Mouse (Mus musculus) intestine, embryonic 15.5 days (tissue): ENCODE data around the gene Rad18. TPM values are rescaled to one million over a fixed set of nuclear protein-coding genes. Genes with fewer than 3 reads are reported as not detected.

ENCODE experiments used
- ATAC-seq: fragments of 200-750 bp; cut with Nextera tagmentation; 2 replicates; pipeline ENCODE4 v1.8.0; 2017; ENCODE audit warnings: moderate TSS enrichment, moderate library complexity
- H3K27ac ChIP-seq: fragments of 300-500 bp; sonication (generic); 2 replicates; pipeline ENCODE4 v1.5.1; 2015; ENCODE audit warnings: mild to moderate bottlenecking, inconsistent platforms
- H3K27me3 ChIP-seq: fragments of 300-500 bp; sonication (generic); replicated peaks from 2 replicates; pipeline ENCODE4 v1.6.1; 2015; ENCODE audit warnings: inconsistent platforms
- H3K36me3 ChIP-seq: fragments of 300-500 bp; sonication (generic); 2 replicates; pipeline ENCODE4 v1.6.1; 2015; ENCODE audit warnings: inconsistent platforms
- H3K4me1 ChIP-seq: fragments of 300-500 bp; sonication (generic); replicated peaks from 2 replicates; pipeline ENCODE4 v1.6.1; 2015; ENCODE audit warnings: inconsistent platforms
- H3K4me2 ChIP-seq: fragments of 300-500 bp; sonication (generic); replicated peaks from 2 replicates; pipeline ENCODE4 v1.6.1; 2015; ENCODE audit warnings: mild to moderate bottlenecking, inconsistent platforms
- H3K4me3 ChIP-seq: fragments of 300-500 bp; sonication (generic); replicated peaks from 2 replicates; pipeline ENCODE4 v1.5.1; 2015; ENCODE audit warnings: inconsistent platforms
- H3K9ac ChIP-seq: fragments of 300-500 bp; sonication (generic); 2 replicates; pipeline ENCODE4 v1.6.1; 2015; ENCODE audit warnings: inconsistent platforms
- H3K9me3 ChIP-seq: fragments of 300-500 bp; sonication (generic); 2 replicates; pipeline ENCODE4 v1.6.1; 2016; ENCODE audit warnings: inconsistent platforms
- WGBS: fragments of 180-500 bp; shearing (Covaris S2); methylation state at CpG from one replicate; pipeline ENCODE4 v1.1.7; 2015; 5-methylcytosine and 5-hydroxymethylcytosine counted together
- polyA plus RNA-seq: library from polyadenylated mRNA; unstranded; fragments of >200 nt; fragmentation: Nextera tagmentation; extraction: Ambion mirVana; gene quantifications from 2 replicates; pipeline ENCODE4 v1.2.1, GENCODE M21; 2015

Gene Rad18
- polyA plus RNA-seq, 1 experiment from 2014 or later, result 34.4 TPM

GRCm38 (mm10) chr6:112630291-112630690 is 66.2 kb downstream of the Rad18 start:
- WGBS, result 95% methylated on average over 4 of the region's 4 CpGs
- no peak overlapping the region for H3K4me2 ChIP-seq
- no peaks in the 10 kb centered on the region for H3K4me1 ChIP-seq
- no peak overlapping the region for H3K27ac ChIP-seq
- H3K36me3 ChIP-seq, result no peaks in the 10 kb centered on the region
- H3K27me3 ChIP-seq, result no peaks in the 10 kb centered on the region
- no peaks in the 10 kb centered on the region for H3K9me3 ChIP-seq
- no peak overlapping the region for H3K4me3 ChIP-seq
- no peak overlapping the region for H3K9ac ChIP-seq
- ATAC-seq, result no peak

DNA sequence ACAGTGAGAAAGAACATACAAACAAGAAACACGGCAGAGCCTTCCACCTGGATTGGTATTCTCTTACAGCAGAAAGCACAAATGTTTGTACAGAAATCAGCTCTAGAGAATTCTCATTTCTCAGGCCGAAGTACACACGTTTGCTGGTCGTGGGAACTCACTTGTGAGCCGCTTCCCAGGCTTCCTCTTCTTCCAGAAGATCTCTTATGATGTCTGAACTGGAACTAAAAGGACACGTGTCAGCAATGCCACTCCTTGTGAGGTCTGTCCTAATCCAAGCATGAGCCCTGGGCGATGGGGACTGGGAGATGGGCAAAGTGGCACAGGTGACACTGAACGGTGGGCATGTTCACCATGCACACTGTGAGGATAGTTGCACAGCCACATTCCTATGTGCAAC is 68.2 kb downstream of the Rad18 start:
- Histone ChIP-seq H3K27me3 (no peaks in the 10 kb centered on the region), H3K4me1 (no peaks in the 10 kb centered on the region), H3K9ac (no peak overlapping the region), H3K4me2 (no peak overlapping the region), H3K27ac (no peak overlapping the region), H3K9me3 (no peaks in the 10 kb centered on the region), H3K36me3 (no peaks in the 10 kb centered on the region), H3K4me3 (no peak overlapping the region)
- WGBS, result 92% methylated on average over 8 of the region's 8 CpGs
- ATAC-seq, result no peak

- ATAC-seq, result no peak
- Histone ChIP-seq H3K27me3 (no peaks in the 10 kb centered on the region), H3K9me3 (no peaks in the 10 kb centered on the region), H3K9ac (no peak overlapping the region), H3K36me3 (no peaks in the 10 kb centered on the region; the same call in 1 of the 2 replicates), H3K4me3 (no peak overlapping the region), H3K4me1 (no peaks in the 10 kb centered on the region), H3K4me2 (no peak overlapping the region), H3K27ac (no peak overlapping the region)
- WGBS, result 86% methylated on average over 4 of the region's 4 CpGs
These were observed 74.2 kb downstream of the Rad18 start for GRCm38 (mm10) chr6:112622321-112622720.

DNA sequence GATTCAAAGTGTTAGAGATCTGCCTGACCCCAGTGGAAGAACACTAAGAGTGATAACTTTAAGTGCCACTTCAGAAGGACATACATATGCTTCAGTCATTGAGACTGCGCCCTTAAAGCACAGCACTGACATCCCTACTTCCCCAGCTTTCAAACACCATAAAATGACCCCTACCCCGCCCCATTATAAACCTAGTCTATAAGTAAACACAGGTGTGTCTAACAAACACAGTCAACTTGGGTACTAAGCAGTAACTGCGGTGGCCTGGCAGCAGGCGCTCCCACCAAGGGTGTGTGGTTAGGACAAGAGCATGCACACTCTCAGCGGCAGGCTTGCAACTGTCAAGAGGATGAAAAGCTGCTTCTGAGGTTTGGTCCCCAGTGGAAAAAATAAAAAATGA is 76.5 kb downstream of the Rad18 start:
- no peak overlapping the region for H3K4me2 ChIP-seq
- peak; percentile 79 for ATAC-seq
- WGBS, result 55% methylated on average over 5 of the region's 5 CpGs
- H3K27ac ChIP-seq, result no peak overlapping the region
- H3K9me3 ChIP-seq, result no peaks in the 10 kb centered on the region
- H3K9ac ChIP-seq, result no peak overlapping the region
- no peaks in the 10 kb centered on the region for H3K27me3 ChIP-seq
- no peak overlapping the region for H3K4me3 ChIP-seq
- H3K36me3 ChIP-seq, result no peaks in the 10 kb centered on the region; the same call in 1 of the 2 replicates
- H3K4me1 ChIP-seq, result no peaks in the 10 kb centered on the region

DNA sequence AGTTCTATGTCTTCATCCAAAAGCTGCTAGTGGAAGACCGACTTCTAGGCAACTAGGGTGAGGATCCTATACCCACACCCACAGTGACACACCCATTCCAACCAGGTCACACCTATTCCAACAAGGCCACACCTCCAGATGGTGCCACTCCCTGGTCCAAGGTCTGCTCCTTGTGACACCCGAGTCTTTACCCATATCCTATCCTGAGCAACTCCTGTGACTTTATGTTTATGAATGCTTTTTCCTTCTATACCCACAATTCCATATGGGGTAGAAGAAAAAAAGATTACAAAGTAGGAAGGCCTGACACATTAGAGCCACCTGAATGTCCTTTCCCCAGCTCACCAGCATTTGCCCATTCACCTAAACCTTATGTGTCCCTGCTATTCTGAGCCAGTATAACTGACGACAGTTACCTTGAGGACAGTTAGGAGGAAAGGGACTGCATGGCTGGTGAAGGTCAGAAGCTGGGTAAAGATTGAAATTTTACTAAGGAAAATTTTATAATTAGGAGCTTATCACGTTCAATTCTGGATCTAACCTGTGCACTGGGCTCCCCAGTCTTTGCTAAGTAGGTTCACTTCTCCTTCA is 78.7 kb downstream of the Rad18 start:
- no peak overlapping the region for H3K27ac ChIP-seq
- H3K36me3 ChIP-seq, result no peaks in the 10 kb centered on the region; the same call in 1 of the 2 replicates
- ATAC-seq, result peak; percentile 83
- H3K27me3 ChIP-seq, result no peaks in the 10 kb centered on the region
- 83% methylated on average over 4 of the region's 4 CpGs for WGBS
- no peaks in the 10 kb centered on the region for H3K9me3 ChIP-seq
- no peaks in the 10 kb centered on the region for H3K4me1 ChIP-seq
- H3K4me2 ChIP-seq, result no peak overlapping the region
- H3K4me3 ChIP-seq, result no peak overlapping the region
- H3K9ac ChIP-seq, result no peak overlapping the region

DNA sequence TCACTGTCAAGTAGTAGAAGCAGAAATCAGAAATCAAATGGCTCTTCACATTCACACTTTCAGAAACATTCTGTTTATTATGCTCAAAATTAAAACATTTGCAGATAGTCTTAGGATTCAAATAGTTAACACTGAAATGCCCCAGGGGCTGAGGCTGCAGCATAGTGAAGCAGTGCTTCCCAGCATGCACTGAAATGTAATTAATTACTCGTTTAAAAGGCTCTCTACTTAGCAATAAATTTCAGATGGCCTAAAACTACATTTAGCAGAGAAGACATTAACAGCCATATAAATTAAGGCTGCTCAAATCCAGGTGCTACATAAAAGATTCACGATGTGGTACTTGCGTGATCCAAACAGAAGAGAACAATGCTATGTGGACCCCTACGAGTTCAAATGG is 87.5 kb downstream of the Rad18 start:
- no peak overlapping the region for H3K27ac ChIP-seq
- H3K4me2 ChIP-seq, result no peak overlapping the region
- H3K4me3 ChIP-seq, result no peak overlapping the region
- no peaks in the 10 kb centered on the region for H3K27me3 ChIP-seq
- no peak overlapping the region for H3K9ac ChIP-seq
- 58% methylated on average over 4 of the region's 4 CpGs for WGBS
- no peaks in the 10 kb centered on the region for H3K36me3 ChIP-seq
- no peaks in the 10 kb centered on the region for H3K4me1 ChIP-seq
- ATAC-seq, result no peak
- no peaks in the 10 kb centered on the region for H3K9me3 ChIP-seq

GRCm38 (mm10) chr6:112603866-112604265 is 92.6 kb downstream of the Rad18 start:
- H3K27ac ChIP-seq, result no peak overlapping the region
- H3K27me3 ChIP-seq, result no peaks in the 10 kb centered on the region
- no peak overlapping the region for H3K9ac ChIP-seq
- no peak for ATAC-seq
- H3K9me3 ChIP-seq, result no peaks in the 10 kb centered on the region
- no peaks in the 10 kb centered on the region for H3K36me3 ChIP-seq
- H3K4me1 ChIP-seq, result no peaks in the 10 kb centered on the region
- no peak overlapping the region for H3K4me2 ChIP-seq
- no peak overlapping the region for H3K4me3 ChIP-seq

- 88% methylated on average over 7 of the region's 7 CpGs for WGBS
- H3K9ac ChIP-seq, result no peak overlapping the region
- no peak overlapping the region for H3K4me2 ChIP-seq
- no peak overlapping the region for H3K27ac ChIP-seq
- H3K36me3 ChIP-seq, result no peaks in the 10 kb centered on the region
- ATAC-seq, result no peak
- no peaks in the 10 kb centered on the region for H3K27me3 ChIP-seq
- no peaks in the 10 kb centered on the region for H3K9me3 ChIP-seq
- no peaks in the 10 kb centered on the region for H3K4me1 ChIP-seq
- no peak overlapping the region for H3K4me3 ChIP-seq
These were observed 101.5 kb downstream of the Rad18 start for GRCm38 (mm10) chr6:112594971-112595370.

- no peak overlapping the region for H3K4me2 ChIP-seq
- no peak overlapping the region for H3K4me3 ChIP-seq
- no peak overlapping the region for H3K27ac ChIP-seq
- no peak overlapping the region for H3K9ac ChIP-seq
- WGBS, result 46% methylated on average over 1 of the region's 1 CpGs
- H3K4me1 ChIP-seq, result no peaks in the 10 kb centered on the region
- H3K27me3 ChIP-seq, result no peaks in the 10 kb centered on the region
- H3K9me3 ChIP-seq, result no peaks in the 10 kb centered on the region
- ATAC-seq, result no peak
- H3K36me3 ChIP-seq, result no peaks in the 10 kb centered on the region
These were observed 108.6 kb downstream of the Rad18 start for GRCm38 (mm10) chr6:112587912-112588311.

DNA sequence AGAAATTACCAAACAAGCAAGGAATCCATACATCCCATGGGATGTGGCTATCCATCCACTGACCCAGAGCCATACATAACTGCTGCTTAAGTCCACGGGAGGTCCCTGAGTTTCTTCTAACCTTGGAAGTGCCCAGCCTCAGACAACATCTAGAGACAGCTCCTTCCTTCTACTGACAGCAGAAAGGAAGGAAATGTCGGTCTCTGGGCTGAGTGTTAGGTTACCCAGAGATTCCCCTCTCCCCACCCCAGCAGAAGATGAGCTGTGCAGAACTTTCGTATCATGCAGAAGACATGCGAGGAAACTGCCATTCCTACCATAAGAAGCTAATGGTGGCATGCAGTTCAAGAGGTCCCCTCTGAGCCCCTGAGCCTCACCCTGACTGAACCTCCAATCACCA is 109.5 kb downstream of the Rad18 start:
- no peak for ATAC-seq
- H3K9me3 ChIP-seq, result no peaks in the 10 kb centered on the region
- no peak overlapping the region for H3K4me2 ChIP-seq
- WGBS, result 74% methylated on average over 4 of the region's 4 CpGs
- H3K36me3 ChIP-seq, result no peaks in the 10 kb centered on the region
- no peaks in the 10 kb centered on the region for H3K27me3 ChIP-seq
- H3K4me1 ChIP-seq, result no peaks in the 10 kb centered on the region
- no peak overlapping the region for H3K4me3 ChIP-seq
- H3K27ac ChIP-seq, result no peak overlapping the region
- no peak overlapping the region for H3K9ac ChIP-seq

- Histone ChIP-seq H3K4me1 (no peaks in the 10 kb centered on the region), H3K9me3 (no peaks in the 10 kb centered on the region), H3K27ac (no peak overlapping the region), H3K4me3 (no peak overlapping the region), H3K9ac (no peak overlapping the region), H3K36me3 (no peaks in the 10 kb centered on the region), H3K27me3 (no peaks in the 10 kb centered on the region), H3K4me2 (no peak overlapping the region)
- 80% methylated on average over 5 of the region's 5 CpGs for WGBS
- no peak for ATAC-seq
These were observed 111.5 kb downstream of the Rad18 start for GRCm38 (mm10) chr6:112584961-112585360.

DNA sequence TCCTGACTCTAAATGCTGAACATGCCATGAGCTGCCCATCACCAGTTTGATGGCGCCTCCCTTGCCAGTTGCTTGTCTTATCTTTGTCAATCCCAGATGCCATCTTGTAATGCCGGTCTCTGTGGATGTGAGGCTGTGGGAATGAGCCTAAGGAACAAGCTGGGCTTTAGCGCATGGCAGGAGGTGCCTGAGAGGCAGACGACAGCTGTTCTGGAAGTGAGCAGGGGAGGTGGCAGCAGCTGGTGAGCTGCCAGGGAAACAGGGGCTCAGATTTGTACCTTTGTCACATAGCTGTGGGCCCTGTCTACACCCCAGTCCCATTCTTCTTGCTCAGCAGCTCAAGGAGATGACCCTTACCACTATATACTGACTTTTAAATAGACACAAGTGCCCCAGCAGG is 114.5 kb downstream of the Rad18 start:
- Histone ChIP-seq H3K4me3 (no peak overlapping the region), H3K9me3 (no peaks in the 10 kb centered on the region), H3K9ac (no peak overlapping the region), H3K36me3 (no peaks in the 10 kb centered on the region), H3K4me1 (no peaks in the 10 kb centered on the region), H3K27me3 (no peaks in the 10 kb centered on the region), H3K27ac (no peak overlapping the region), H3K4me2 (no peak overlapping the region)
- ATAC-seq, result no peak
- 74% methylated on average over 4 of the region's 4 CpGs for WGBS

- ATAC-seq, result no peak
- no peak overlapping the region for H3K27ac ChIP-seq
- H3K4me1 ChIP-seq, result no peaks in the 10 kb centered on the region
- no peaks in the 10 kb centered on the region for H3K9me3 ChIP-seq
- no peaks in the 10 kb centered on the region for H3K27me3 ChIP-seq
- no peak overlapping the region for H3K9ac ChIP-seq
- H3K4me2 ChIP-seq, result no peak overlapping the region
- 62% methylated on average over 5 of the region's 5 CpGs for WGBS
- H3K4me3 ChIP-seq, result no peak overlapping the region
- no peaks in the 10 kb centered on the region for H3K36me3 ChIP-seq
These were observed 119.3 kb downstream of the Rad18 start for GRCm38 (mm10) chr6:112577198-112577597.
